Mouse (Mus musculus): ENCODE measurements around the gene Rhob. TPM values are rescaled to one million over a fixed set of nuclear protein-coding genes. Genes with fewer than 3 reads are reported as not detected.

Rhob gene
- total RNA-seq, 2 experiments from 2014 or later: 67.6 to 75.2 TPM

GRCm38 (mm10) chr12:8506954-8507707 lies 7.3 kb upstream of the Rhob start:
- peak; percentile 91 for ATAC-seq (replicated peaks; ENCODE audit: poor library complexity, severe bottlenecking)

- ATAC-seq (replicated peaks; ENCODE audit: poor library complexity, severe bottlenecking): no peak
These were observed 4.3 kb upstream of the Rhob start for GRCm38 (mm10) chr12:8504131-8504530.

GRCm38 (mm10) chr12:8502546-8502945 lies 2.7 kb upstream of the Rhob start:
- ATAC-seq (replicated peaks; ENCODE audit: poor library complexity, severe bottlenecking): no peak

- ATAC-seq (replicated peaks; ENCODE audit: poor library complexity, severe bottlenecking): no peak
These were observed 1.9 kb upstream of the Rhob start for GRCm38 (mm10) chr12:8501571-8502305.

GRCm38 (mm10) chr12:8500597-8501570 lies 1.1 kb upstream of the Rhob start:
- ATAC-seq (replicated peaks; ENCODE audit: poor library complexity, severe bottlenecking): peak; percentile 11; the same call in 1 of the 2 replicates

GRCm38 (mm10) chr12:8499001-8499870 lies 573 bp downstream of the Rhob start:
- ATAC-seq (replicated peaks; ENCODE audit: poor library complexity, severe bottlenecking): peak; percentile 27

GRCm38 (mm10) chr12:8498591-8499000 lies 1.2 kb downstream of the Rhob start:
- 0 out of 2 replicates have a peak, but pooled peaks have one; percentile 0 for ATAC-seq (replicated peaks; ENCODE audit: poor library complexity, severe bottlenecking)

GRCm38 (mm10) chr12:8498148-8498571 lies 1.6 kb downstream of the Rhob start:
- no peak for ATAC-seq (replicated peaks; ENCODE audit: poor library complexity, severe bottlenecking)

GRCm38 (mm10) chr12:8497314-8497706 lies 2.5 kb downstream of the Rhob start:
- ATAC-seq (replicated peaks; ENCODE audit: poor library complexity, severe bottlenecking): no peak

- no peak for ATAC-seq (replicated peaks; ENCODE audit: poor library complexity, severe bottlenecking)
These were observed 3.0 kb downstream of the Rhob start for GRCm38 (mm10) chr12:8496679-8497313.

GRCm38 (mm10) chr12:8495881-8496678 lies 3.7 kb downstream of the Rhob start:
- ATAC-seq (replicated peaks; ENCODE audit: poor library complexity, severe bottlenecking): no peak

GRCm38 (mm10) chr12:8494675-8495074 lies 5.1 kb downstream of the Rhob start:
- ATAC-seq (replicated peaks; ENCODE audit: poor library complexity, severe bottlenecking): no peak

GRCm38 (mm10) chr12:8493386-8493785 lies 6.4 kb downstream of the Rhob start:
- ATAC-seq (replicated peaks; ENCODE audit: poor library complexity, severe bottlenecking): peak; percentile 21; the same call in 1 of the 2 replicates

GRCm38 (mm10) chr12:8489098-8489497 lies 10.7 kb downstream of the Rhob start:
- ATAC-seq (replicated peaks; ENCODE audit: poor library complexity, severe bottlenecking): no peak

GRCm38 (mm10) chr12:8488652-8488980 lies 11.2 kb downstream of the Rhob start:
- no peak for ATAC-seq (replicated peaks; ENCODE audit: poor library complexity, severe bottlenecking)

GRCm38 (mm10) chr12:8487959-8488651 lies 11.7 kb downstream of the Rhob start:
- peak; percentile 47; the same call in 1 of the 2 replicates for ATAC-seq (replicated peaks; ENCODE audit: poor library complexity, severe bottlenecking)

GRCm38 (mm10) chr12:8487281-8487680 lies 12.5 kb downstream of the Rhob start:
- ATAC-seq (replicated peaks; ENCODE audit: poor library complexity, severe bottlenecking): no peak

GRCm38 (mm10) chr12:8485247-8485646 lies 14.6 kb downstream of the Rhob start:
- ATAC-seq (replicated peaks; ENCODE audit: poor library complexity, severe bottlenecking): no peak
